Mouse (Mus musculus): ENCODE data around the gene Atp2b2.

Gene Atp2b2

DNA sequence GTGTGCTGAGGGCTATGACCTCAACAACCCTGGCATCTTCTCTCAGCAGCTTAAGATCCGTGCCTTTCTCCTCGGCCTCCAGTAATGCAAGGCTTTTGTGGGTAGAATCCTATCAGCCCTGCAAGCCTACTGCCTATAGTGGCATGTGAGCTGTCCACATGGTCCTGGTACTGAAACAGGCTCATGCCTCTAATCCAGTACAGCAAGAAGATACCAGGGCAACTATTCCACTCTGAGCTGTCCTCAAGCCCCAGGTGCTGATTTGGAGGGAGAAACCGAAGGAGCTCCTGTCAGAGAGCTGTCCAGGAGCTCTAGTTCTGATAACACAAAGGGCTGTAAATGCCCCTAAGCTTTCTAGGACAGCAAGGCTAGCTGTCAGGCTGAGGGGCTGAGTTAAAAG, 190.1 kb downstream of the Atp2b2 start:
- DNase-seq = peak; percentile 10

DNA sequence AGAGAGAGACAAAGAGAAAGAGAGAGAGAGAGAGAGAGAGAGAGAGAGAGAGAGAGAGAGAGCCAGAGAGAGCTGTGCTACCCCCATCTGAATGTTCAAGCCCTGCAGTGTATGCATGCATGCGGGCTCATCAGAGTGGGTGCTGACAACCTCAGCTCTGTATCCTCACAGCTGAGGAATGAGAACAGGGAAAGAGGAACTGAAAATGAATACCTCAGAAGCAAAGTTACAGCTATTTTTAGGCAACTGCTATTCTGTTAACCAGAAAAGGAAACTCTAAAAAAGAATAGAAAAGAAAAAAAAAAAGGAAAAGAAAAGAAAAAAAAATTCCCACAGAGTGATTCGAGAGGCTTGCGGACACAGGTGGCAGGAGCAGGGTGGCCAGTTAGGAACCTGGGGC, 192.6 kb downstream of the Atp2b2 start:
- no peak for DNase-seq

DNA sequence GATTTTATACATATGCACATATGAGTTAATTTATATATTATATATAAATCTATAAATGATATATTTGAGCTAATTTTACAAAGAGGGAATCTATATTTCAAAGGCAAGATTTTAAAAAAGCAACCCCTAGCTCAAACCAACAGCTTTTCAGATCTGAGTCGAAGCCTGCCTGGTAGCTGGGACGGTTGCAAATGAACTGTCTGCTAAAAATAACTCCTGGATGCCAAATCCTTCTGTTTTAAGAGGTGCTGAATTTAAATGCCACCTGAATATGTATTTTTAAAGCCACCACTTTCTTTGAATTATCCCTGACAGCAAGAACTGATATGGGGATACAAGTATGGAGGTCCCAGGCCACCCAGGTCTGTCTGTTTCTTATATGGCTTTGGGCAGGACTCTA, 193.8 kb downstream of the Atp2b2 start:
- DNase-seq = no peak

DNA sequence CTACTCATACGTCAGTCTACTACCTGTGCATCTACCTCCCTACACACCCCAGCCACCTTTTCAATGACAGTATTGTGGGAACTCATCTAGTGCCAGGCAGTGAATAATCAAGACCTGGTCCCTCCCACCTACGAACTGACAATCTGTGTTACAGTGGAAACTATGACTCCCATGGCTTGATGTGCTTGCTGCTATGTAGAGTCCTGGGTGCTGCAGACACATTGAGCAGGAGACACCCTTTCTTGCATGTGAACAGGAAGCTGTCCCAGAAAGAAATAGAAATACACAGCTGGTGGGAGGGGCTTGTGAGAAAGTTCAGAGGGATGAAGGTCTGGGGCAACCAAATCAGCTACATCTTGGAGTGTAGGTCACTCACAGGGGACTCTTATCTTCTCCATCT, 195.3 kb downstream of the Atp2b2 start:
- DNase-seq = no peak

DNA sequence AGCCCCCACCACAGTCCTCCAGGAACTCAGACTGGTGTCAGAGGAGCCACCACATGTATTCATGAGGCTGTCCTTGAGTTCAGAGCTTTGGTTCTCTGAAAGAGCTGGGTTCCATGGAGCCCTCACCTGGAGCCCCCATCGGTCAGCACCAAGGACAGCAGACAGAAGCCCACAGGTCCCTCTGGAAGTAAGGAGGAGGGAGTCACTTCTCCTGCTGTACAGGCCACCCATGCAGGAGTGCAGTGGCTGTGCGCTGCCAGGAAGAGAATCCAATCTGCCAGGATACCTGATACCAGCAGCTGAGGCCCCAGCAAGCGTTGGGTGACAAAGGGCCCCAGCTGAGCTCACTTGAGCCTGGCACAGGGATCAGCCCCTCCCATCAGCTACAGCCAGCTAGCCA, 199.2 kb downstream of the Atp2b2 start:
- DNase-seq = no peak

DNA sequence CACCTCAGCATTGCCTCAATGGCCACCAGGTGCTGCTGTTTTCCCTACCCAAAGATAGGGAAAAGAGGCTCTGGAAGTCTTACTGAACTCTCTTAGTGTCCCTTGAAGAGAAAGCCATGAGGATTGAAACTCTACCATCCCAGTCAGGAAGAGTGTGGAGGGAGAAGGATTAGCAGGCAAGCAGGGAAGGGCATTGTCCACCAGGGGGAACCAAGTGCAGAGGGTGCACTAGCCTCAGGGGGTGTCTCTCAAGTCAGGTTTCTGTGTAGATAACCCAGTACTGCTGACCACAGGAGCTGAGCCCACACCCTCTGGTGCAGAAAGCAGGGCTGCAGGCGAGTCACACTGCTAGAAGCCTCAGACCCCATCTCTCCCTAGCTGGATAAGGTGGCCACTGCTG, 203.9 kb downstream of the Atp2b2 start:
- no peak for DNase-seq

DNA sequence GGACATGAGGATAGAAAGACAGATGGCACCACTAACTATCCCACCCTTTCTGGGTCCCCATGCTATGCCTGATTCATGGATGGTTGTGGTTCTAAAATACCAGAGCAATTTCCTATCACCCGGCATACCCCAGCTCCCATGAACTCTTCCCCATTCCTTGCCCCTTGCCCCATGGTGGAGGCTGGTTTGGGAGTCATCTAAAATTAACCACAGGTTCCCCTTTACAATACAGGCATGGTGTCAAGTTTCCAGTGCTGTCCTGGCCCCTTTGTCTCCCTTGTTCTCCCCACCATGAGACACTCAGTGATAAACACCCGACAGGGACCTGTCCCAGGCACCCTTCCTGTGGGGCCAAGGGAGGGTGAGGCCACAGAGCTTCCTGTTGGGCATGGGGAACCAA, 204.7 kb downstream of the Atp2b2 start:
- no peak for DNase-seq

DNA sequence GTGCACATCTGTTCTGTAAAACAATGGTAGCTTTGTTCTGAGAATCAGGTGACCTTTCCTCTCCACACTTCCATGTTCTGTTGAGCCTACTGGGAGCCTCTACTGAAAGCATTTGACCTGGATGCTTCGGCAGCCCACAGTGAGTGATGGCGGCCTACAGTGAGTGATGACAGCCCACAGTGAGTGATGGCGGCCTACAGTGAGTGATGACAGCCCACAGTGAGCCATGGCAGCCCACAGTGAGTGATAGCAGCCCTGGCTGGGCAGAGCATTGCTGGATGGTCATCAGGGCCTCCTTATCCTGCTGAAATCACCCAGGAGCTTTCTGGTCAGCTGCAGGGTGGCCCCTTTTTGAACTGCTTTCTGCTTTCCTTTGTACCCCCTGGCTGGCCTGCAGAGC, 205.9 kb downstream of the Atp2b2 start:
- DNase-seq = no peak

DNA sequence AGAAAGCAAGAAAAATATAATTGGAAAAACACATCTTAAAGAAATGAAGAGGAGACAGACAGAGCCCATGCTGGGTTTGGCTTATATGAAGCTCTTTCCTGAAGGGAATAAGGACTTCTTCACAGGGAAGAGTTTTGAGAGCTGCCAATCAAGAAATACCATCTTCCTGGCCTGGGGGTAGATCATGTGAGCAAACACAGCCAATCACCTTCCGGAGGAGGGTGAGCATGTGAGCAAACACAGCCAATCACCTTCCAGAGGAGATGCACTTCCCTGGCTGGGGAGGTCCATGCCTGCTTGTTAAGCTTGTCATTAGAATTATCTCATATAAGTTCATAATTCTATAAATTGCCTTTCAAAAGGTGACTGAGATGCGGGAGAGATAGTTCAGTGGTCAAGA, 211.9 kb downstream of the Atp2b2 start:
- DNase-seq = no peak

DNA sequence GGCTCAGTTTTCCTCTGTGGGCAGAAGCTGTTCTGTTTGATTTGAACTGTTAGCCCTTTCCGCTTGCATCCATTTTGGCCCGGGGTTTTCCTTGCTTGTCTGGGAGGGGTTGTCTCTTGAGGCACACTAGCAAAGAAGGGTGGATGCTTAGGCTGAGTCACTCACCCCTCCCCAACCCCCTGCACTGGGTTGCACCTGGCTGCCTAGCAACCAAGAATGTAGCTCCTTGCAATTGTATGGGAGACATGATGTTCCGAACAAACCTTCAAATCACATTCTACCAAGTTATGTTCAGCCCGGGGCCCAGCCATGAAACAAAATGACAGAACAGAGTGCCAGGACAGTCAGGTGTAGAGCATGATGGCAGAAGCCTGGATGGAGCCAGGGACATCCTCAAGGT, 215.1 kb downstream of the Atp2b2 start:
- no peak for DNase-seq

DNA sequence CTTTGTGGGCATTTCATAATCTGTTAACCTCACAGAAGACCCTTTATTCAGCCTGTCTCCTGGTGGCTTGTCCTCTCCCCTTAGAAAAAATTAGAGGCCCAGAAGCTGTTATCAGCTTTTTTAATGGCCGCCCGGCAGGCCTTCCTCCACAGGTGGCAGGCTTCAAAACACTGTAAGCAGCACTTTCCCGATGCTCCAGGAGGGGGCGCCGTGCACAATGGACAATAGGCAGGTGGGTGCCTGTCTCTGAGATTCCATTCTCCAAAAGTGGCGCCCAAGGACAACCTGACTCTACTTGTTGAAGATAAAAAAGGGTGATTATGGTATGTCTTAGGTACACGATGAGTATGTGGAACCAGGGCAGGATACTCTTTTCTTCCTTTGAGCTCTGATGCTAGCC, 220.0 kb downstream of the Atp2b2 start:
- peak; percentile 39 for DNase-seq

DNA sequence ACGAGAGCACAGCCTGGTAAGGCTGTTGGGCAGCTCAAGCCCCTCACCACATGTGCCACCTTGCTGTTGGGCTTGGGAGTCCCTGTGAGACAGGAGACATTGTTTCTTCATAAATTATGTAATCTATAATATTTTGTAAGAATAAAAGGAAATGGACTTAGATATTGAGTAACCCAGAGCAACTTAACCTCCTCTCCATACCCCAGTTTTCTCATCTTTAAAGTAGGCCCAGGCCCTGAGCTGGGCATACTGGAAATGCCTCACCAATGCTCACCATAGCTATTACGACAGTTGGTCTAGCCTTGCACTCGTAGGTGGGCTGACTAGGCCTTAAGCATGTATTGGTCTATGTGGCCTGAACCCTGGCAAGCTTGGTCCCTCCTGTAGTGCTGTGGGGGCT, 225.7 kb downstream of the Atp2b2 start:
- no peak for DNase-seq

DNA sequence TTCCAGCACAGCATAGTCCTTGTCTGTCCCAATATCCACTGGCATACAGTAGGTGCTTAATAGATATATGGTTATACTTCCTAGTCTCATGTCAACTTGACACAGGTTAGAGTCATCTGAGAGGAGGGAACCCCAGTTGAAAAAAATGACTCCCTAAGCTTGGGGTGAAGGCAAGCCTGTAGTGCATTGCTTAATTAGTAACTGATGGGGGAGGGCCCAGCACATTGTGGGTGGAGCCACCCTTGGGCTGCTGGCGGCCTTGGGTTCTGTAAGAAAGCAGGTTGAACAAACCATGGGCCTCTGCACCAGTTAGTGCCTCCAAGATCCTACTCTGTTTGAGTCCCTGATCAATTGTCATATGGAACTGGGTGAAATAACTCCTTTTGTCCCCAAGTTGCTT, 231.0 kb downstream of the Atp2b2 start:
- no peak for DNase-seq

DNA sequence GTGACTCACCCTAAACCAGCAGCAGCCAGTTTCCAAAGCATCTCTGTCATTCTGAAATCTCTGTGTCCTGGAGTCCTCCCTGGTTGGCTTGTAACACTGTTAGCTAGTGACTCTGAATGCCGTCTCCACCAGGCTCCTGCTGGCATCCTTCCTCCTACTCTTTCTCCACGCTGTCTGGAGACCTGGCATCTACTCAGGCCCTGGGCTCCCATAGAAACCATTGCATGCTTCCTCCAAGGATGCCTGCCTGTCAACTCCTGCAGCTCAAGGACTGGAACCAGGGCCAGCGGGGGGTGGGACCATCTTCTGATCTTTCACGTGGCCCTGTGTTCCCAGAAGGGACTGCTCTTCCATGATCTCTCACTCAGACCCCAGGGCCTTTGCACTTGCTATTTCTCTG, 231.7 kb downstream of the Atp2b2 start:
- DNase-seq = no peak

DNA sequence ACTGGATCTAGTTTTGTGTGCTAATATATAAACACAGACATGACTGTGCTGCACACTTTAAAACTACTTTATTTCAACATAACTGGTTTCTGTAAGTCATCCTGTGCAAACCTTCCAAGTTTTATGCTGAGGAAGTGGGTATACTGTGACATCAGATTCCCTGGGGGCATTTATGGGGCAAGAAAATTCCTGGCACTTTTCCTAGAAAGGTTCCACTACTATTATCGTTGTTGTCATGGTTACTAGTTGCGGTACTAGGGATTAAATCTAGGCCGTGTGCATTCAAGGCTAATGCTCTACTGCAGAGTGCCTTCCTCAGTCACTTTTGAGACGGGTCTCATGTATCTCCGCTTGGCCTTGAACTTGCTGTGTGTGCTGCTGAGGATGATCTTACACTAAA, 236.2 kb downstream of the Atp2b2 start:
- DNase-seq = no peak

DNA sequence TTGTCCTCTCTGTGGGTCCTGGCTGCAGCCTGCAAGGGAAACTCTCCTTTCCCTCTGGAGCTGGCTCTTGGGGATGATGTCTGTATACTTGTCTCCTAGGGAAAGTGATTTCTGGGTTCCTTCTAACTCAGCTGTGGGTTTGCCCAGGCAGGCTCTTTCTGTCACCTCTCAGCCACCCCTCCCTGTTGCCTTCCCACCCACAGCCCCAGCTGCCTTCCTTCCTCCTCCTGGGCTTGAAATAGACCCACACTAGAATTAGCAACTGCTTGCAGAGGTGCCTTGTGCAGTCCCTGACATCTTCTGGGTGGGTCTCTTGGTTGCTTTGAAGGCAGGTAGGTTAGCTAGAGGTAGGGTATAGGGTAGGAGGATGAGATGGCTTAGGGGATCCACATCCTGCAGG, 241.2 kb downstream of the Atp2b2 start:
- no peak for DNase-seq

DNA sequence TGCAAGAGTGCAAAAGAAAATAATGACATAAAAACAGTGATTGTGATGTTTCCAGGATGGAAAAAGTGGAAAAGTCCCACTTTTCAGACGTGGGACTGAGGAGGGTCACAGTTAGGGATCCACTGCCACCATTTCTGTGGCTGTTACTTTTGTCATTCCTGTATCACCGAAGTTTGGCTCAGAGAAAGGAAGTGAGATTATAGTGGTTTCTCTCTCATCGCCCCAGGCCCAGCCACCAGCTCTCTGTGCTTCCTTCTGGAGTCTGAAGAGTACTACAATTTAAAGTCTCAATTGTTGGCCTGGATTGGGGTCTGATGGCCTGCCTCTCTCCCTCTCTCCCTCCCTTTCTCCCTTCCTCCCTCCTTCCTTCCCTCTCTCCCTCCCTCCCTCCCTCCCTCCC, 242.5 kb downstream of the Atp2b2 start:
- DNase-seq = no peak

DNA sequence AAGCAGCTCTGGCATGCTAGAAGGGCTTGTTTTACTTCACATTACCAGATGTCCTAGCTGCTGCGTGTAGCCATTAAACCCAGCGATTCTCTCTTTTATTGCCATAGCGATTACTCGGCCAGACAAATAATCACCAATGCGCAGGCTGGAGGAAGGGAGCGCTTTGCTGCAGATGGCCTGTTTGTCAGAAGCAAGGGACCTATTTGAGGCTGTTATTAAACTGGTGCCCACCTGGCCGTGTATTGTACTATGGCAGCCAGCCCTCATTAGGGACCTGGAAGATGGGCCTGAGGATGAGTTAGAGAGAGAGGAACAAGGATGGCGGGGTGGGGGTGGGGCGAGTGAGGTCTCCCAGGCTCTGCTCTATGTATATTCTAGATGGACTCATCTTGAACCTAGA, 243.1 kb downstream of the Atp2b2 start:
- no peak for DNase-seq

DNA sequence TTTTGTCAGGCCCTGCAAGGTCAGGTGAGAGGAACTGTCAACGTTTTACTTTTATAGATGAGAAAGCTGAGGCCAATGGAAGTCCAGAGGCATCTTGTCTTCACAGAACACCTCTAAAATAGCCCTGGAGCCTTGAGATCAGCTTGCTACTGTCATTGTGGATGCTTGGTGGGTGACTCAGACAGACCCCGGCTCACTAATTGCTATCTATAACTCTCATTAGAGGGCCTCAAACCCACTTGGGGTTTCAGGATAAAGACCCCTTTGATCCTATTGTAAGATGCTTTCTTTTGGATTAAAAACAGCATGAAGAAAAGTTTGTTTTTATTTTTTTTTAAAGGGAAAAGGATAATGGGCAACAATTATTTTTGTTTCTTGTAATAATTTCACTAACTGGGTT, 243.5 kb downstream of the Atp2b2 start:
- DNase-seq = no peak

DNA sequence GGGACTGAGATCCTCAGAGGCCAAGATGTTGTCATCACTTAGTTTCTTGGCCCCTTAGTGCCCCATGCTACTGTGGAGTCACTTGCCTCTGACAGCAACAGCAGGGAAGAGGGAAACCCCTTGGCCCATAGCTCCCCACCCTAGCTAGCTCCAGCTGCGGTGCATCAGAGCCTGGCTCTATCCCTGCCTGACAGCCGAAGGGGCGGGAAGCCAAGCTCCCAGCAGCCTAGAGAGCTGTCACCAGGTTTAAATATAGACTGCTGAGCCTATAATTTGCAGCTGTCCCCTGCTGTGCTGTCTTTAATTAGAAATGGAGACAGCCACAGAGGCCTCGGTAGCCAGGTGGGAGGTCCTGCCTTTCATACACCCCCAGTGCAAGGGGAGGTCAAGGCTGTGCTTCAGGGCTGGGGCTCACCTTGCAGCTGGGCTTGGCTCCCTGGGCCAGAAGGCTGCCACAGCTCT, 247.1 kb downstream of the Atp2b2 start:
- no peak for DNase-seq

DNA sequence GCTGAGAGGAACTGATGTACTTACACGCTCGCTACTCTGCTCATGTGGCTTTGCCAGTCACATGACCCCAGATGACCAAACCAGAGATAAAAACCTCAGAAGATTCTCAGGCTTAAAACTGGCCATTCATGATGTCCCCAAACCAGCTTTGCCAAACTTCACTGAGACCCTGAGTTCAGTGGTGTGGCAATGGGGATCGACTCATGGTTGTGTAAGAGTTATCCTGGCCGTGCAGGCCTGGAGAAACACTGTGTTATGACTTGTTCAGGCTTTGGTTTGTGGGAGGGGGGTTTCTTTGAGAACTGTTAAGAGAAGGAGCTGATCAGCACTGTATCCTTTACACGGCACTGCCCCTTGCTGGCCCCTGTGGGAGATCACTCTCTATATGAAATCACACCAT, 250.0 kb downstream of the Atp2b2 start:
- DNase-seq = no peak

DNA sequence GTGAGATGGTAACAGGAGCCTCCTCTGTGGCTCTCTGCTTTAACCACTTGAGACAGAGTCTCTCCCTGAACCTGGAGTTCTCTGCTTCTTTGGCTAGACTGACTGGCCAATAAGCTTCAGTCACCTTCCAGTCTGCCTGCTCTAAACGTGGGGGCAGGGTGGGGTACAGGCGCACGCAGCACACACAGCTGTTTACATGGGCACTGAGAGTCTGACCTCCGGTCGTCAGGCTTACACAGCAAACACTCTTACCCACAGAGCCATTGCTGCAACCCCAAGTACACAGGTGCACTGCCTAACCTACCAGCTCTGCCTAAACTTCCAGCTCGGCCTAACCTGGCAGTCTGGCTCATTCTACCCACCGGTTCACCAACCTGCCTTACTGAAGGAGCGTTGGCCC, 251.4 kb downstream of the Atp2b2 start:
- DNase-seq = no peak

DNA sequence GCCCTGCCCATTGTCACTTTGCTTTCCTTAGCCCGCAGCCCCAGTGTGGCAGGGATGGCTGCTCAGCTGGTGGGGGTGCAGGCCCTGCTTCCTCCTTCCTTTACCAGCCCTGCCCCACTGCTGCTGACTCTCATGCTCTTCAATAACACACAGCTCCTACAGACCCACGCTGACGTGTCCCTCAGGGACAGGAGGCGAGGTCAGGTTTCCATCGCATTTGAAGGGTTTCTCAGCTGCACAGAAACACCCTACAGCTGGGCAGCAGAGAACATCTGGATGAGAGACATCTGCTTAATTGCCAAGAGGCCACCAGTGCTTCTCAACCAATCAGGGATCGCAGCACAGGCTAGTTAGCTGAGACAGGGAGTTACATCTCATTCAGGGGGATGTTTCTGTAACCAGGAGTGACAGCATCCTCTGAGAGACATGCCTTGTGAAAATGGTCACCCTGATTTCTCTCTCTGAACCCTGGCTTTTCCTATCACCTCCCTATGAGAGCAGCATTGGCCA, 254.9 kb downstream of the Atp2b2 start:
- DNase-seq = no peak

DNA sequence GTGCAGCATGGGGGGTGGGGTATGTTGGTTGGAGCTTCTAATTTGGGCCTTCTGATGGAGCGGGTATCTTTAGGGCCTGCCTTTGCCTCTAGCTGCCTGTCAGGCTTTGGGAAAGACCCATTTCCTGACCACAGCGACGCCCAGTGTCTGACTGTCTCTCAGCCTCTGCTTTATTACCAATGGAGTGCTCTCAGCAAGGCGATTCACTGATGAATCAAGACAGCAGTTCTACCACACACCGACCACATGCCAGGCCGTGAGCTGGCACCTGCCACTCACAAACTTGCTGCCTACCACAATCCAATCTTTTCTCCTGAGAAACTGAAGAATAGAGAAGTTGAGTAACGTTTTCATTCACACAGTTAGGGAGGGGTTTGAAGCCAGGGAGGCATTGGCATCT, 256.8 kb downstream of the Atp2b2 start:
- no peak for DNase-seq

DNA sequence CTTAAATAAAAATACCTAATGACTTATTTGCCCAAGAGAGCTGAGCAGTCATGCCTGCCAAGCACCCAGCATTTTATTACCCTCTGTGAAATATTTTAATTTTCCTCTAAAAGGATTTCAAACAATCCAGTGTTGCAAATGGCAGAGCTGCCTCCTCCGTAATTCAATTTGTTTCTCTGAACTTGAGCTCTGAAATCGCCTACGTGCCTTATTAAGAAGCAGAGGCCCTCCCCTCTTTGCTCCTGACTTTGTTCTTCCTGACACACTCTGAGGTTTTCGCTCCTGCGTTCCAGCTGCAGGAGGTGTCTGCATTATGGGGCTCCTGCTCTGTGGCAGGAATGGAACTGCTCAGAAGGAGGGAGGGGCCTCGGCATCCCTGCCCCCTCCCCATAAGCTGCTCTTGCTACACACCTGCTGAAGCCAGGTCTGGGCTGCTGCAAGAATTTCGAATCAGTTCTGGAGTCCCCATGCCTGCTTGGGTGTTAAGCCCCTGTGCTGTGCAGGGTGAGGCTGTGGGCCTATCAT, 264.1 kb downstream of the Atp2b2 start:
- no peak for DNase-seq

DNA sequence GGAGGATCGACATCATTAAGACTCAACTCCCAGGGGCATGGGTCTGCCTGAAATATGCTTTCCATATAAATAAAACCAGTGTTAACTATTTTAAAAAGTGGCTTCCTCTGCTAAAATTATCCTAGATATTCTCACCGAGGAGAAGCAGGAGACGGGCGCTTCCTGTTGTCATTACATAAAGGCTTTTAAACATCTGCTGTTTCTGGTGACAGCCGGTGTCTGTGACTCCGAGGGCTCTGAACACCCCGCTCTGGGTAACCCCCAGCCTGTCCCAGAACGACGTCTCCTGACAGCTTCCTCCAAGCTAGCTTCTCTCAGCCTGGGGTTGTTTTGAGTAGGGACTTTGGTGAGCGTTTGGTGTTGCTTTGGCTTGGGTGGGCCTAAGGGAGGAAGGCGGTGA, 273.6 kb downstream of the Atp2b2 start:
- no peak for DNase-seq
